ENCODE assay signal across 14 mouse cellular contexts in the genomic region with DNA sequence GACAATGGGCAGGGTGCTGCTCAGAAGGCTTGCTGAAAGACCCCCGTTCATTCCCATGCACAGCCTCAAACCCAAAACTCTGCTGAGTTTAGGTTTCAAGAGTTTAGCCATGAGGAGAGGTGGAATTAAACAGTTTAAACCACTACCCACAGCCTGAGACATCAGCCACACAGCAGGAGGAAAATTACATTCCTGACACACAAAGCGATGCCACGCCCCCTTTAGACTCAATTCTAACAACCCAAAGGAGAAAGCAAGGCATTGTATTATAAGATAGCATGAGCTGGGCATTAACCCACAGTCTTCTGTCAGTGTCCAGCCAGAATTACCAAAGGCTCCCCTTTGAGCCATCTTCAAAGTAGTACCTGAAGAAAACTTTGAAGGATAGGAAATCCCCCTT. TPM values are rescaled to one million over a fixed set of nuclear protein-coding genes. Genes with fewer than 3 reads are reported as not detected.
A peak's percentile ranks its signal among the peaks of the same experiment; 100 is the strongest.
DNase-seq lines count a peak whose midpoint lies in the region; ATAC-seq lines count a peak whose summit lies in the region.
"Had no signal": no experiment of that assay in that cellular context is flagged by ENCODE, and none has a peak within 500 bp of the region (broad histone marks: within the 10 kb centered on the region; RNA-seq: fewer than 3 reads in every experiment).

No protein-coding gene starts in this region.

- H3K9me3 ChIP-seq in neural tube, embryonic 11.5 days (ENCODE audit: control insufficient read depth, low read length): no peaks in the 10 kb centered on the region
- no peaks in the 10 kb centered on the region for H3K9me3 ChIP-seq in forebrain, embryonic 15.5 days
- no peaks in the 10 kb centered on the region for H3K9me3 ChIP-seq in midbrain, embryonic 11.5 days (ENCODE audit: control insufficient read depth, low read length)

- peaks cover 36% of the 10 kb centered on the region for H3K4me1 ChIP-seq in neural tube, embryonic 11.5 days (ENCODE audit: control insufficient read depth, insufficient read depth, low read length)
- H3K4me1 ChIP-seq in forebrain, embryonic 15.5 days: peaks cover 49% of the 10 kb centered on the region
- peaks cover 39% of the 10 kb centered on the region for H3K4me1 ChIP-seq in midbrain, embryonic 11.5 days (ENCODE audit: control insufficient read depth, insufficient read depth, low read length)

- no peak for ATAC-seq in neural tube, embryonic 11.5 days (ENCODE audit: insufficient read depth, low FRiP score, low TSS enrichment)
- no peak for ATAC-seq in forebrain, embryonic 15.5 days (replicated peaks)
- no peak for ATAC-seq in midbrain, embryonic 11.5 days (ENCODE audit: low FRiP score)

- no peaks in the 10 kb centered on the region for H3K27me3 ChIP-seq in neural tube, embryonic 11.5 days (ENCODE audit: control insufficient read depth, insufficient read depth, low read length)
- H3K27me3 ChIP-seq in forebrain, embryonic 15.5 days: no peaks in the 10 kb centered on the region
- H3K27me3 ChIP-seq in midbrain, embryonic 11.5 days (ENCODE audit: control insufficient read depth, insufficient read depth, low read length): no peaks in the 10 kb centered on the region

- no peak overlapping the region; the same call in 1 of the 2 replicates for H3K4me2 ChIP-seq in neural tube, embryonic 11.5 days (ENCODE audit: low read depth)
- peak overlapping the region; percentile 81 for H3K4me2 ChIP-seq in forebrain, embryonic 15.5 days (replicated peaks)
- H3K4me2 ChIP-seq in midbrain, embryonic 11.5 days: peak overlapping the region; percentile 18; the same call in 1 of the 2 replicates

- 51% methylated on average over 3 of the region's 3 CpGs for WGBS in neural tube, embryonic 11.5 days
- WGBS in forebrain, embryonic 15.5 days: 15% methylated on average over 3 of the region's 3 CpGs
- 24% methylated on average over 3 of the region's 3 CpGs for WGBS in midbrain, embryonic 11.5 days

- H3K4me3 ChIP-seq in neural tube, embryonic 11.5 days (ENCODE audit: low read depth, low read length): no peak overlapping the region
- H3K4me3 ChIP-seq in forebrain, embryonic 15.5 days: peak overlapping the region; percentile 96; the same call in 1 of the 2 replicates
- no peak overlapping the region for H3K4me3 ChIP-seq in midbrain, embryonic 11.5 days (ENCODE audit: low read depth, low read length)

- DNase-seq in neural tube, embryonic 11.5 days (ENCODE audit: low spot score): peak; percentile 41
- no peak for DNase-seq in neural tube, embryonic 10.5 days (ENCODE audit: extremely low spot score, low spot score)
- no peak for DNase-seq in midbrain, embryonic 11.5 days (ENCODE audit: low spot score, missing footprints)
- peak; percentile 64 for DNase-seq in retina, postnatal 1 day
- DNase-seq in urinary bladder, adult 2 months (ENCODE audit: low spot score): no peak
- DNase-seq in thymus, postnatal 4 days: no peak
- DNase-seq in right cerebral cortex, postnatal 25 days: no peak
- DNase-seq: cerebellum, adult 9-11 months; gastrocnemius, postnatal 10 days; heart, postnatal 14 days; kidney, adult 8-10 months; spleen, adult 18-20 months; thymus, adult 18-20 months had no signal

- no peaks in the 10 kb centered on the region for H3K36me3 ChIP-seq in neural tube, embryonic 11.5 days (ENCODE audit: control insufficient read depth, insufficient read depth, low read length)
- H3K36me3 ChIP-seq in forebrain, embryonic 15.5 days: no peaks in the 10 kb centered on the region
- H3K36me3 ChIP-seq in midbrain, embryonic 11.5 days (ENCODE audit: control insufficient read depth, insufficient read depth, low read length): no peaks in the 10 kb centered on the region

- no peak overlapping the region for H3K9ac ChIP-seq in neural tube, embryonic 11.5 days (ENCODE audit: low read length)
- no peak overlapping the region for H3K9ac ChIP-seq in forebrain, embryonic 15.5 days (replicated peaks)
- H3K9ac ChIP-seq in midbrain, embryonic 11.5 days (ENCODE audit: low read length): no peak overlapping the region

- H3K27ac ChIP-seq in neural tube, embryonic 11.5 days (ENCODE audit: low read depth, low read length): no peak overlapping the region
- no peak overlapping the region for H3K27ac ChIP-seq in forebrain, embryonic 15.5 days (replicated peaks)
- H3K27ac ChIP-seq in midbrain, embryonic 11.5 days (ENCODE audit: low read depth, low read length): no peak overlapping the region

RNA-seq across cellular contexts. Expression of a gene that starts 3.0 kb away (rescaled TPM):
- 37.4 and 40.7 TPM in 2 replicates for polyA plus RNA-seq in neural tube, embryonic 11.5 days (2014; fragmentation: Nextera tagmentation; extraction: Ambion mirVana)
- 41.2 TPM in 2 replicates for polyA plus RNA-seq in forebrain, embryonic 15.5 days (2015; fragmentation: Nextera tagmentation; extraction: Ambion mirVana)
- 32.4 and 35.2 TPM in 2 replicates for polyA plus RNA-seq in midbrain, embryonic 11.5 days (2014; fragmentation: Nextera tagmentation; extraction: Ambion mirVana)
- 17.4 and 20.1 TPM in 2 replicates for polyA plus RNA-seq in urinary bladder, adult 2 months (2012; rRNA removed)

Comparison
In these comparisons a context has a peak if more than half of its experiments do, and no peak if none do; other contexts are left out.
1. DNase-seq: peak in neural tube, embryonic 11.5 days (single experiment) and retina, postnatal 1 day (single experiment); none in neural tube, embryonic 10.5 days (single experiment), midbrain, embryonic 11.5 days (single experiment), urinary bladder, adult 2 months (single experiment), thymus, postnatal 4 days (single experiment) and right cerebral cortex, postnatal 25 days (single experiment).